Mouse (Mus musculus) kidney, embryonic 14.5 days (tissue): ENCODE results near the gene Sae1. TPM values are rescaled to one million over a fixed set of nuclear protein-coding genes. Genes with fewer than 3 reads are reported as not detected.
"Not testable (repeated sequence)": the region's sequence is repeated elsewhere in the genome, so short reads cannot be mapped to it uniquely, and the experiment has no call there.

Experiments used
- ATAC-seq: fragments of 200-750 bp; cut with Nextera tagmentation; 2 replicates; pipeline ENCODE4 v1.8.0; 2017; ENCODE audit warnings: moderate number of reproducible peaks, mild to moderate bottlenecking, moderate TSS enrichment, moderate library complexity; ENCODE audit not compliant: low FRiP score, low TSS enrichment
- H3K27ac ChIP-seq: fragments of 300-500 bp; sonication (generic); 2 replicates; pipeline ENCODE4 v1.5.1; 2014; ENCODE audit warnings: low read depth, mild to moderate bottlenecking, low read length, moderate library complexity, mixed read lengths
- H3K27me3 ChIP-seq: fragments of 300-500 bp; sonication (generic); 2 replicates; pipeline ENCODE4 v1.6.1; 2014; ENCODE audit warnings: mild to moderate bottlenecking, low read length; ENCODE audit not compliant: control insufficient read depth, insufficient read depth
- H3K36me3 ChIP-seq: fragments of 300-500 bp; sonication (generic); 2 replicates; pipeline ENCODE4 v1.6.1; 2014; ENCODE audit warnings: low read length, mixed read lengths; ENCODE audit not compliant: control insufficient read depth, insufficient read depth
- H3K4me1 ChIP-seq: fragments of 300-500 bp; sonication (generic); 2 replicates; pipeline ENCODE4 v1.6.1; 2014; ENCODE audit warnings: low read length, mixed read lengths; ENCODE audit not compliant: control insufficient read depth, insufficient read depth
- H3K4me2 ChIP-seq: fragments of 300-500 bp; sonication (generic); replicated peaks from 2 replicates; pipeline ENCODE4 v1.6.1; 2014; ENCODE audit warnings: low read depth, mild to moderate bottlenecking, low read length
- H3K4me3 ChIP-seq: fragments of 300-500 bp; sonication (generic); 2 replicates; pipeline ENCODE4 v1.5.1; 2014; ENCODE audit warnings: mild to moderate bottlenecking, low read length
- H3K9ac ChIP-seq: fragments of 300-500 bp; sonication (generic); 2 replicates; pipeline ENCODE4 v1.6.1; 2014; ENCODE audit warnings: low read depth, mild to moderate bottlenecking, low read length, moderate library complexity
- H3K9me3 ChIP-seq: fragments of 300-500 bp; sonication (generic); 2 replicates; pipeline ENCODE4 v1.6.1; 2016; ENCODE audit warnings: low read length; ENCODE audit not compliant: control insufficient read depth
- WGBS: fragments of 180-500 bp; shearing (Covaris S2); extraction: QIAGEN DNeasy Blood & Tissue Kit; methylation state at CpG from one replicate; pipeline ENCODE4 v1.1.7; 2014; 5-methylcytosine and 5-hydroxymethylcytosine counted together
- polyA plus RNA-seq: library from polyadenylated mRNA; unstranded; fragments of >200 nt; fragmentation: Nextera tagmentation; extraction: Ambion mirVana; gene quantifications from 2 replicates; pipeline ENCODE4 v1.2.1, GENCODE M21; 2014

Gene Sae1
- polyA plus RNA-seq, 1 experiment from 2014 or later: 323 TPM

- Histone ChIP-seq H3K27me3 (no peaks in the 10 kb centered on the region), H3K36me3 (no peaks in the 10 kb centered on the region), H3K4me3 (peak overlapping the region; percentile 79), H3K4me2 (peak overlapping the region; percentile 98), H3K9ac (peak overlapping the region; percentile 89), H3K4me1 (peaks cover 26% of the 10 kb centered on the region), H3K9me3 (no peaks in the 10 kb centered on the region), H3K27ac (0 out of 2 replicates have a peak overlapping the region, but pooled peaks have one; percentile 98)
- no peak for ATAC-seq
- WGBS: under 1% methylated on average over 31 of the region's 31 CpGs
Observed at GRCm38 (mm10) chr7:16310521-16311452, 76.8 kb downstream of the Sae1 start.

GRCm38 (mm10) chr7:16310020-16310520 is 77.5 kb downstream of the Sae1 start:
- H3K36me3 ChIP-seq: no peaks in the 10 kb centered on the region
- ATAC-seq: peak; percentile 11; the same call in 1 of the 2 replicates
- peak overlapping the region; percentile 74 for H3K27ac ChIP-seq
- peak overlapping the region; percentile 89 for H3K9ac ChIP-seq
- H3K27me3 ChIP-seq: no peaks in the 10 kb centered on the region
- under 1% methylated on average over 21 of the region's 56 CpGs for WGBS
- H3K4me1 ChIP-seq: peaks cover 26% of the 10 kb centered on the region
- H3K4me2 ChIP-seq: peak overlapping the region; percentile 98
- H3K9me3 ChIP-seq: no peaks in the 10 kb centered on the region
- peak overlapping the region; percentile 79 for H3K4me3 ChIP-seq

- Histone ChIP-seq H3K9me3 (no peaks in the 10 kb centered on the region), H3K36me3 (no peaks in the 10 kb centered on the region), H3K9ac (peak overlapping the region; percentile 89), H3K27ac (peak overlapping the region; percentile 74), H3K4me2 (peak overlapping the region; percentile 98), H3K4me3 (peak overlapping the region; percentile 79), H3K27me3 (no peaks in the 10 kb centered on the region), H3K4me1 (peaks cover 26% of the 10 kb centered on the region)
- peak; percentile 29 for ATAC-seq
- WGBS: under 1% methylated on average over 55 of the region's 61 CpGs
Observed at GRCm38 (mm10) chr7:16309318-16310019, 78.1 kb downstream of the Sae1 start.

GRCm38 (mm10) chr7:16308555-16309317 is 78.9 kb downstream of the Sae1 start:
- Histone ChIP-seq H3K27ac (peak overlapping the region; percentile 74; the same call in 1 of the 2 replicates), H3K4me3 (peak overlapping the region; percentile 79), H3K9ac (peak overlapping the region; percentile 89), H3K9me3 (no peaks in the 10 kb centered on the region), H3K27me3 (no peaks in the 10 kb centered on the region), H3K4me2 (peak overlapping the region; percentile 98), H3K4me1 (peaks cover 23% of the 10 kb centered on the region), H3K36me3 (no peaks in the 10 kb centered on the region)
- no peak for ATAC-seq
- 30% methylated on average over 16 of the region's 16 CpGs for WGBS

- H3K27me3 ChIP-seq, H3K9me3 ChIP-seq, ATAC-seq, H3K36me3 ChIP-seq: not testable (repeated sequence)
- Histone ChIP-seq H3K27ac (peak within 1 kb of the TSS; percentile 74; the same call in 1 of the 2 replicates), H3K4me1 (peaks cover 19% of the 10 kb centered on the region), H3K4me3 (peak within 1 kb of the TSS; percentile 79), H3K4me2 (peak within 1 kb of the TSS; percentile 98), H3K9ac (peak within 1 kb of the TSS; percentile 89)
- WGBS: 29% methylated on average over 1 of the region's 1 CpGs
Observed at GRCm38 (mm10) chr7:16308093-16308492, 79.5 kb downstream of the Sae1 start, which contains the start of gene Bbc3. Gene Bbc3, plus strand, starts transcription at chr7:16308393.

- not testable (repeated sequence) for H3K9ac ChIP-seq, H3K4me3 ChIP-seq, H3K27ac ChIP-seq, H3K36me3 ChIP-seq, ATAC-seq, H3K27me3 ChIP-seq, H3K4me2 ChIP-seq, H3K9me3 ChIP-seq
- WGBS: 78% methylated on average over 6 of the region's 6 CpGs
- H3K4me1 ChIP-seq: peaks cover 15% of the 10 kb centered on the region
Observed at GRCm38 (mm10) chr7:16307141-16307540, 80.5 kb downstream of the Sae1 start.

- no peak overlapping the region for H3K27ac ChIP-seq
Observed at GRCm38 (mm10) chr7:16299419-16300035, 88.1 kb downstream of the Sae1 start.

GRCm38 (mm10) chr7:16298927-16299326 is 88.7 kb downstream of the Sae1 start:
- no peaks in the 10 kb centered on the region for H3K36me3 ChIP-seq
- no peak overlapping the region for H3K9ac ChIP-seq
- H3K27me3 ChIP-seq: no peaks in the 10 kb centered on the region
- peak overlapping the region; percentile 74 for H3K4me2 ChIP-seq
- H3K9me3 ChIP-seq: no peaks in the 10 kb centered on the region
- peak overlapping the region; percentile 39 for H3K4me3 ChIP-seq
- H3K27ac ChIP-seq: no peak overlapping the region
- ATAC-seq: no peak
- H3K4me1 ChIP-seq: peaks cover 7% of the 10 kb centered on the region; the same call in 1 of the 2 replicates
- WGBS: 76% methylated on average over 5 of the region's 5 CpGs

More at GRCm38 (mm10) chr7:16299419-16300035, 88.1 kb downstream of the Sae1 start:
- WGBS: under 1% methylated on average over 52 of the region's 52 CpGs
- H3K9me3 ChIP-seq: no peaks in the 10 kb centered on the region
- peak overlapping the region; percentile 74 for H3K4me2 ChIP-seq
- H3K4me3 ChIP-seq: peak overlapping the region; percentile 39
- H3K4me1 ChIP-seq: peaks cover 7% of the 10 kb centered on the region; the same call in 1 of the 2 replicates
- peak; percentile 83 for ATAC-seq
- H3K9ac ChIP-seq: peak overlapping the region; percentile 50
- no peaks in the 10 kb centered on the region for H3K27me3 ChIP-seq
- H3K36me3 ChIP-seq: no peaks in the 10 kb centered on the region
